Mouse (Mus musculus): ENCODE data around the gene Gm17657. TPM values are rescaled to one million over a fixed set of nuclear protein-coding genes. Genes with fewer than 3 reads are reported as not detected.

Gm17657 gene
- polyA plus RNA-seq, 1 experiment from 2014 or later, result not detected

DNA sequence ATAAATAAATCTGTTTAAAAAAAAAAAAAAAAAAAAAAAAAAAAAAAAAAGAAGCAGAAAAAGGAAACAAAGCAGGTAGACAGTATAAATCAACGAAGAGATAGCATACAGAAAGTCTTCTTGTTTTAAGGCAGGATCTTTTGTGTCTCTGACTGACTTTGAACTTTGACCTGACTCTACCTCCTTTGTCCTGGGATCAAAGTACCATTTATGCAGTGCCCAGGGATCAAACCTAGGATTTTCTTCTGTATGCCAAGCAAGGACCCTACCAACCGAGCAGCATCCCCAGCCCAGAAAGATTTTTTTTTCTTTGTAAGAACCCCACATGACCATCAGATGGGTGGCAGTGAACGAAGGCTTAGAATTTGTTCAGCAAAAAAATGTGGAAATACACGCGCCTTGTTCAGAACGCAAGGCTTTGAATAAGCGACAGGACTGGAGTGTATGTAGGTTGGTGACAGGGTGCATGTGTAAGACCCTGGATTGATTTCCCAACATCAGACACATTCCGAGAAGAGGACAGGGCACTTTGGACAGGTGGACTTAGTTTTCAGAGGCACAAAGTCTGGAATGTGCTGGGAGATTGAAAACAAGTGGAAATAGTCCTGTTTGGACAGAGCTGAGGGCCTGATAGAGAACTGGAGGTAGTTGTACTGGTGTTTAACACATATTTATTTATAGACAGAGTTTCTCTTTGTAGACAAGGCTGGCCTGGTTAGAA lies 61.0 kb downstream of the Gm17657 start:
- Histone ChIP-seq H3K9ac (replicated peaks; ENCODE audit: low read length) (peak overlapping the region; percentile 79; the same call in 1 of the 2 replicates), H3K4me3 (replicated peaks; ENCODE audit: low read depth, low read length) (no peak overlapping the region)

DNA sequence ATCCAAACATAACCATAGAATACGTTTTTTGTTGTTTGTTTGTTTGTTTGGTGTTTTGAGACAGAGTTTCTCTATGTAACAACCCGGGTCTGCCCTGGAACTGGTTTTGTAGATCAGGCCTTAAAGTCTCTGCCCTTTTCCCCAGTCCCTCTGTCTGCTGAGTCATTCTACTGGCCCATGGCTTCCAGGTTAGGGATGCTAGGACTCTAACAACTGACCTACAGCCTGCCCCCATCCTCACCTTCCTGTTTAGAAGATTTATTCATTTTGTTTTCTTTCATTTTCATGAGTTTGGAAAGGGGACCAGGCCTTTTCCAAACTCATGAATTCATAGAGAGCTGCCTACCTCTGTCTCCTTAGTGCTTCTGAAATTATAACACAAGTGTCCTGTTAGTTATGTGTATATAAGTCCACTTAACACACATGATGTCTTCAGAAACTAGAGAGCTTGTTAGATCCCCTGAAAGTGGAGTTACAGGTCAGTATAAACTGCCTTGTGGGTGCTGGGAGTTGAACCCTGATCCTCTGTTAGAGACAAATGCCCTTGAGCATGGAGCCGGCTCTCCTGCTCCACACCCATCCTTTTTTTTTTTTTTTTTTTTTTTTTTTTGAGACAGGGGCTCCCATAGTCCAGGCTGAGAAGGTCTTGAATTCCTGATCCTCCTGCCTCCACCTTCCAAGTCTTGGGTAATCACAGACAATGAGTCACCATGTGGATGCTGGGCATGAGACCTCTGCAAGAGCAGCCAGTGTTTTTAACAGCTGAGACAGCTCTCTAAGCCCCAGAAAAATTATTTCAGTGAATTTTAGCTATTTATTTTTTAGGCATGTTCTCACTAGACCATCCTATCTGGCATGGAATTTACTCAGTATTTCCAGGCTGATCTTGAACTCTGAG lies 63.9 kb downstream of the Gm17657 start:
- no peaks in the 10 kb centered on the region for H3K9me3 ChIP-seq (ENCODE audit: control insufficient read depth, low read length)
- H3K27ac ChIP-seq (replicated peaks; ENCODE audit: low read depth, low read length), result no peak overlapping the region
- no peaks in the 10 kb centered on the region for H3K36me3 ChIP-seq (ENCODE audit: control insufficient read depth, insufficient read depth, low read length)
- DNase-seq, result no peak
- WGBS, result 79% methylated on average over 3 of the region's 3 CpGs
- H3K4me2 ChIP-seq (ENCODE audit: low read length), result no peak overlapping the region
- H3K4me3 ChIP-seq (replicated peaks; ENCODE audit: low read depth, low read length), result no peak overlapping the region
- no peak for ATAC-seq (ENCODE audit: low FRiP score, low TSS enrichment)
- H3K9ac ChIP-seq (replicated peaks; ENCODE audit: low read length), result no peak overlapping the region
- H3K4me1 ChIP-seq (ENCODE audit: control insufficient read depth, insufficient read depth, low read length), result peaks cover 8% of the 10 kb centered on the region
- H3K27me3 ChIP-seq (ENCODE audit: control insufficient read depth, insufficient read depth, low read length), result no peaks in the 10 kb centered on the region

More for the DNA sequence above, 61.0 kb downstream of the Gm17657 start:
- peak overlapping the region; percentile 95 for H3K4me2 ChIP-seq (ENCODE audit: low read length)
- ATAC-seq (ENCODE audit: low FRiP score, low TSS enrichment) (no peak), DNase-seq (no peak)
- peaks cover 19% of the 10 kb centered on the region for H3K4me1 ChIP-seq (ENCODE audit: control insufficient read depth, insufficient read depth, low read length)
- H3K9me3 ChIP-seq (ENCODE audit: control insufficient read depth, low read length), result no peaks in the 10 kb centered on the region
- no peak overlapping the region for H3K27ac ChIP-seq (replicated peaks; ENCODE audit: low read depth, low read length)
- no peaks in the 10 kb centered on the region for H3K27me3 ChIP-seq (ENCODE audit: control insufficient read depth, insufficient read depth, low read length)
- WGBS, result 71% methylated on average over 8 of the region's 8 CpGs
- H3K36me3 ChIP-seq (ENCODE audit: control insufficient read depth, insufficient read depth, low read length), result no peaks in the 10 kb centered on the region

DNA sequence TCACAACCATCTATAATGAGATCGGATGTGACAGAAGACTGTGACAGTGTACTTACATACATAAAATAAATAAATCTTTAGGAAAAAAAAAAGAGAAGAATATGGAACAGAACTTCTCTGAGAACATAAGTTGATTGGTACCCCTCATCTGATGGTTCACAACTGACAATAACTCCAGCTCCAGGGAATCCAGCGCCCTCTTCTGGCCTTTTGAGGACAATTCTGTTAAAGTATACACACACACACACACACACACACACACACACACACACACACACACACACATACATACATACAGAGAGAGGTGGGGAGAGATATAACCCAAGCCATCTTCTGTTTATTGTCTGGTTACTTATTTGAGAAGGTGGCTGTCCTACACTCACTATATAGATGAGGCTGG lies 65.0 kb downstream of the Gm17657 start:
- WGBS, result 89% methylated on average over 2 of the region's 2 CpGs
- H3K36me3 ChIP-seq (ENCODE audit: control insufficient read depth, insufficient read depth, low read length), result no peaks in the 10 kb centered on the region
- DNase-seq, result no peak

GRCm38 (mm10) chr17:29483282-29483681 lies 66.2 kb downstream of the Gm17657 start:
- Histone ChIP-seq H3K36me3 (ENCODE audit: control insufficient read depth, insufficient read depth, low read length) (no peaks in the 10 kb centered on the region), H3K27me3 (ENCODE audit: control insufficient read depth, insufficient read depth, low read length) (no peaks in the 10 kb centered on the region), H3K4me2 (ENCODE audit: low read length) (no peak overlapping the region), H3K4me3 (replicated peaks; ENCODE audit: low read depth, low read length) (no peak overlapping the region), H3K9ac (replicated peaks; ENCODE audit: low read length) (no peak overlapping the region), H3K9me3 (ENCODE audit: control insufficient read depth, low read length) (no peaks in the 10 kb centered on the region), H3K27ac (replicated peaks; ENCODE audit: low read depth, low read length) (no peak overlapping the region), H3K4me1 (ENCODE audit: control insufficient read depth, insufficient read depth, low read length) (no peaks in the 10 kb centered on the region)
- ATAC-seq (ENCODE audit: low FRiP score, low TSS enrichment), result no peak
- WGBS, result 96% methylated on average over 2 of the region's 2 CpGs
- DNase-seq, result no peak

More for the DNA sequence above, 65.0 kb downstream of the Gm17657 start:
- Histone ChIP-seq H3K9ac (replicated peaks; ENCODE audit: low read length) (no peak overlapping the region), H3K4me3 (replicated peaks; ENCODE audit: low read depth, low read length) (no peak overlapping the region), H3K27me3 (ENCODE audit: control insufficient read depth, insufficient read depth, low read length) (no peaks in the 10 kb centered on the region), H3K4me2 (ENCODE audit: low read length) (no peak overlapping the region), H3K27ac (replicated peaks; ENCODE audit: low read depth, low read length) (no peak overlapping the region), H3K4me1 (ENCODE audit: control insufficient read depth, insufficient read depth, low read length) (peaks cover 7% of the 10 kb centered on the region), H3K9me3 (ENCODE audit: control insufficient read depth, low read length) (no peaks in the 10 kb centered on the region)
- ATAC-seq (ENCODE audit: low FRiP score, low TSS enrichment), result no peak

DNA sequence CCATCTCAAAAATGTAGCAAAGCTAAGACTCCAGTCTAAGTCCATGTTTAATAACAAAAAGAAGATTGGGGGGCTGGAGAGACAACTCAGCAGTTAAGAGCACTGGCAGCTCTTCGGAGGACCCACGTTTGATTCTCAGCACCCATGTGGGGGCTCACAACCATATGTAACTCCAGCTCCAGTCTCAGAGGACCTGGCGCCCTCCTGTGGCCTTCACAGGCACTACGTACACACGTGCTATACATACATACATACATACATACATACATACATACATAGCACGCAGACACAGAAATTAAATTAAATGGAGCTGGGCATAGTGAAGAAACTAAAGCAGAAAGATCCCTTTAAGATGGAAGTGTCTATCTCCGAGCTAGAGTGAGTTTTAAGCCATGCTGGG lies 66.8 kb downstream of the Gm17657 start:
- no peak overlapping the region for H3K4me3 ChIP-seq (replicated peaks; ENCODE audit: low read depth, low read length)
- no peak overlapping the region for H3K4me2 ChIP-seq (ENCODE audit: low read length)
- WGBS, result 95% methylated on average over 7 of the region's 7 CpGs
- no peak for DNase-seq
- no peaks in the 10 kb centered on the region for H3K4me1 ChIP-seq (ENCODE audit: control insufficient read depth, insufficient read depth, low read length)
- no peak for ATAC-seq (ENCODE audit: low FRiP score, low TSS enrichment)
- no peaks in the 10 kb centered on the region for H3K9me3 ChIP-seq (ENCODE audit: control insufficient read depth, low read length)
- H3K27me3 ChIP-seq (ENCODE audit: control insufficient read depth, insufficient read depth, low read length), result no peaks in the 10 kb centered on the region
- no peak overlapping the region for H3K27ac ChIP-seq (replicated peaks; ENCODE audit: low read depth, low read length)
- H3K36me3 ChIP-seq (ENCODE audit: control insufficient read depth, insufficient read depth, low read length), result no peaks in the 10 kb centered on the region
- no peak overlapping the region for H3K9ac ChIP-seq (replicated peaks; ENCODE audit: low read length)

DNA sequence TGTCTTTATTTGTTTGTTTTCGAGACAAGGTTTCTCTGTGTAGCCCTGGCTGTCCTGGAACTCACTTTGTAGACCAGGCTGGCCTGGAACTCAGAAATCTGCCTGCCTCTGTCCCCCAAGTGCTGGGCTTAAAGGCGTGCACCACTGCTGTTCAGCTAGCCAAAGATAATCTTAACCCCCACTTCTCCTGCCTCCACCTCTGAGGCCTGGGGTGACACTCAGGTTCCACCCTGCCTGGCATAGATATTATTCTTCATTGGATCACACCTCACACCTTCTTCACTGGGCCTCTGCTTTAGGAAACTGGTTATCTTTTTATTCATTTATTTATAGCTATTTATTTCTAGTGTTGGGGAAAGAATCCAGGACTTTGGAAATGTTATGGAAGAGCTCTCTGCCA lies 69.2 kb downstream of the Gm17657 start:
- ATAC-seq (ENCODE audit: low FRiP score, low TSS enrichment), result no peak
- Histone ChIP-seq H3K27ac (replicated peaks; ENCODE audit: low read depth, low read length) (no peak overlapping the region), H3K36me3 (ENCODE audit: control insufficient read depth, insufficient read depth, low read length) (no peaks in the 10 kb centered on the region), H3K4me2 (ENCODE audit: low read length) (no peak overlapping the region), H3K4me3 (replicated peaks; ENCODE audit: low read depth, low read length) (no peak overlapping the region), H3K27me3 (ENCODE audit: control insufficient read depth, insufficient read depth, low read length) (no peaks in the 10 kb centered on the region), H3K9ac (replicated peaks; ENCODE audit: low read length) (no peak overlapping the region), H3K9me3 (ENCODE audit: control insufficient read depth, low read length) (no peaks in the 10 kb centered on the region), H3K4me1 (ENCODE audit: control insufficient read depth, insufficient read depth, low read length) (no peaks in the 10 kb centered on the region)
- no peak for DNase-seq
- 88% methylated on average over 2 of the region's 2 CpGs for WGBS

DNA sequence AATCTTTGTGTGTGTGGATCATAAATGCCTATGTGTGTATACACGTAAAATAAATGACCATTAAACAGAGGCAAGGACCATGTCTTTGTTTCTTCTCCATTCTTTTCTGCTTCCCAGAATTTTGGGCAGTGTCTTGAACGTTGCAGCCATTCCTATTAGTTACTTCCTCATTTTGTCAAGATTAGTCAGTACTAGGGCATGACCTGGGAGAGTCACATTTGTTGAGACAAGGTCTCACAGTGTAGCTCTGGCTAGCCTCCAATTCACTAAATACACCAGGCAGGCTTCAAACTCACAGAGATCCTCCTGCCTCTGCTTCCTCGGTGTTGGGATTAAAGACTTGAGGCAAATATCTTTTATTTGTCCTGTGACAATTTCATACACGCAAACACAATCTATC lies 71.2 kb downstream of the Gm17657 start:
- no peaks in the 10 kb centered on the region for H3K36me3 ChIP-seq (ENCODE audit: control insufficient read depth, insufficient read depth, low read length)
- ATAC-seq (ENCODE audit: low FRiP score, low TSS enrichment), result no peak

DNA sequence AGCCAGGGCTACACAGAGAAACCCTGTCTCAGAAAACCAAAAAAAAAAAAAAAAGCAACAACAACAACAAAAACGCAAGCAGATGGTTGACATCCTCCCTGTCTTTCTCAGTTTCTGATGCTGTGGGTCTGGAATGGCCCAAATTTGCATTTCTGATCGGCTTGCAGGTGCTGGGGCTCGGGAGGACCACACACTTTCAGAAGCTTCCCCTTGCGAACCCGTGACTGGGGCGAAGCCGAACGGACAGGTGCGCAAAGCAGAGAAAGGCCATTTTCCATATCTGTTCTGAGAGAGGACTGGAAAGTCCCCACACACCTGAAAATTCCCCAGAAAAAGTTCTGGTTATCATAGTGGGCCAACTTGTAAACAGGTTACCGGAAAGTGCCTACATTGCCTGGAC lies 72.1 kb downstream of the Gm17657 start:
- H3K27me3 ChIP-seq (ENCODE audit: control insufficient read depth, insufficient read depth, low read length), result no peaks in the 10 kb centered on the region
- no peak overlapping the region for H3K9ac ChIP-seq (replicated peaks; ENCODE audit: low read length)
- ATAC-seq (ENCODE audit: low FRiP score, low TSS enrichment) (no peak), DNase-seq (no peak)
- no peaks in the 10 kb centered on the region for H3K9me3 ChIP-seq (ENCODE audit: control insufficient read depth, low read length)
- 87% methylated on average over 10 of the region's 10 CpGs for WGBS
- no peak overlapping the region for H3K4me2 ChIP-seq (ENCODE audit: low read length)
- no peaks in the 10 kb centered on the region for H3K36me3 ChIP-seq (ENCODE audit: control insufficient read depth, insufficient read depth, low read length)
- H3K4me1 ChIP-seq (ENCODE audit: control insufficient read depth, insufficient read depth, low read length), result no peaks in the 10 kb centered on the region
- H3K27ac ChIP-seq (replicated peaks; ENCODE audit: low read depth, low read length), result no peak overlapping the region
- no peak overlapping the region for H3K4me3 ChIP-seq (replicated peaks; ENCODE audit: low read depth, low read length)

More for the DNA sequence above, 71.2 kb downstream of the Gm17657 start:
- no peak for DNase-seq
- Histone ChIP-seq H3K9me3 (ENCODE audit: control insufficient read depth, low read length) (no peaks in the 10 kb centered on the region), H3K4me1 (ENCODE audit: control insufficient read depth, insufficient read depth, low read length) (no peaks in the 10 kb centered on the region), H3K27ac (replicated peaks; ENCODE audit: low read depth, low read length) (no peak overlapping the region), H3K9ac (replicated peaks; ENCODE audit: low read length) (no peak overlapping the region), H3K27me3 (ENCODE audit: control insufficient read depth, insufficient read depth, low read length) (no peaks in the 10 kb centered on the region), H3K4me3 (replicated peaks; ENCODE audit: low read depth, low read length) (no peak overlapping the region), H3K4me2 (ENCODE audit: low read length) (no peak overlapping the region)
- 94% methylated on average over 4 of the region's 4 CpGs for WGBS

Data from midbrain, embryonic 14.5 days (tissue).